Mouse (Mus musculus) midbrain, embryonic 16.5 days (tissue): ENCODE results near the gene Mnt. TPM values are rescaled to one million over a fixed set of nuclear protein-coding genes. Genes with fewer than 3 reads are reported as not detected.

ENCODE experiments used
- ATAC-seq: fragments of 200-750 bp; cut with Nextera tagmentation; 2 replicates; pipeline ENCODE4 v1.8.0; 2017; ENCODE audit warnings: moderate TSS enrichment
- H3K27ac ChIP-seq: fragments of 300-500 bp; sonication (generic); 2 replicates; pipeline ENCODE4 v1.5.1; 2014; ENCODE audit warnings: mild to moderate bottlenecking, low read length, mixed read lengths
- H3K27me3 ChIP-seq: fragments of 300-500 bp; sonication (generic); 2 replicates; pipeline ENCODE4 v1.6.1; 2014; ENCODE audit warnings: low read depth, low read length, mixed read lengths; ENCODE audit not compliant: control insufficient read depth, insufficient read depth
- H3K36me3 ChIP-seq: fragments of 300-500 bp; sonication (generic); 2 replicates; pipeline ENCODE4 v1.6.1; 2014; ENCODE audit warnings: mild to moderate bottlenecking, low read length, moderate library complexity, mixed read lengths; ENCODE audit not compliant: control insufficient read depth, insufficient read depth
- H3K4me1 ChIP-seq: fragments of 300-500 bp; sonication (generic); 2 replicates; pipeline ENCODE4 v1.6.1; 2014; ENCODE audit warnings: mild to moderate bottlenecking, low read length, mixed read lengths; ENCODE audit not compliant: control insufficient read depth, insufficient read depth
- H3K4me2 ChIP-seq: fragments of 300-500 bp; sonication (generic); 2 replicates; pipeline ENCODE4 v1.6.1; 2014; ENCODE audit warnings: mild to moderate bottlenecking, low read length, mixed read lengths
- H3K4me3 ChIP-seq: fragments of 300-500 bp; sonication (generic); 2 replicates; pipeline ENCODE4 v1.5.1; 2014; ENCODE audit warnings: low read depth, mild to moderate bottlenecking, low read length, moderate library complexity, mixed read lengths
- H3K9ac ChIP-seq: fragments of 300-500 bp; sonication (generic); 2 replicates; pipeline ENCODE4 v1.6.1; 2014; ENCODE audit warnings: low read depth, low read length, mixed read lengths
- H3K9me3 ChIP-seq: fragments of 300-500 bp; sonication (generic); replicated peaks from 2 replicates; pipeline ENCODE4 v1.6.1; 2014; ENCODE audit warnings: mild to moderate bottlenecking, low read length, mixed read lengths; ENCODE audit not compliant: control insufficient read depth, poor library complexity, severe bottlenecking
- WGBS: fragments of 180-500 bp; shearing (Covaris S2); extraction: QIAGEN DNeasy Blood & Tissue Kit; methylation state at CpG from one replicate; pipeline ENCODE4 v1.1.7; 2014; 5-methylcytosine and 5-hydroxymethylcytosine counted together
- polyA plus RNA-seq: library from polyadenylated mRNA; unstranded; fragments of >200 nt; fragmentation: Nextera tagmentation; extraction: Ambion mirVana; gene quantifications from 2 replicates; pipeline ENCODE4 v1.2.1, GENCODE M21; 2015

Mnt gene
- polyA plus RNA-seq, 1 experiment from 2014 or later: 7.6 TPM

DNA sequence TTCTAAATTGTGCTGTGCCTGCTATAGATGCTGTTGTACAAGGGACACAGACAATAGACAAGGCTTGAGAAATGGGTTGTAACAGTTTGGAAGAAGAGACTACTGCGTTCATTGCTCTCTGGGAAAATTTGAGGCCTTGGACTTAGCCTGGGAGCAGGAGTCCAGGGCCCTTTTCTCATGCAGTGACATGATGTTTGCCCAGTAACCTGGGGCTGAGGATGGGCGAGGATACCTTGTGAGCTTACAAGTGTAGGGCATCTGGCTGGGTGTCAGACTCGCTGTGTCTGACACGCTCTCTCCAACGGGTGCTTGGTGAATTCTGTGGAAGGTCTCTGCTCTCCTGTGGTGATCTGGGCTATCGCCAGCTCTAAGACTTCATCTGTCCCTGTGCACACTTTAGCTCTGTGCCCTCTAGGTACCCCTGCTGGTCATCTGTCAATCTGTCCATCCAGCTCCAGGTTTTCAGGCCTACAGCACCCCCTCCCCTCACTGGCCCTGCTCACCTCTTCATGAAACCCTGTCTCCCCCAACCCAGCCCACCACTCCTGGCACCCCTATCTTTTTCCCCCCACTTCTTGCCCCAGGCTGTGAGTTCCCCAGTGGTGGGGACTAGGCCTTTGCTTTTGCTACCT, 5.0 kb downstream of the Mnt start:
- Histone ChIP-seq H3K9me3 (no peaks in the 10 kb centered on the region), H3K27me3 (no peaks in the 10 kb centered on the region), H3K27ac (no peak overlapping the region), H3K36me3 (no peaks in the 10 kb centered on the region), H3K4me1 (peaks cover 34% of the 10 kb centered on the region), H3K4me3 (no peak overlapping the region), H3K4me2 (no peak overlapping the region), H3K9ac (no peak overlapping the region)
- ATAC-seq: no peak
- 80% methylated on average over 6 of the region's 6 CpGs for WGBS

- Histone ChIP-seq H3K27me3 (no peaks in the 10 kb centered on the region), H3K9me3 (no peaks in the 10 kb centered on the region), H3K4me2 (no peak overlapping the region), H3K9ac (no peak overlapping the region), H3K27ac (no peak overlapping the region), H3K36me3 (no peaks in the 10 kb centered on the region), H3K4me1 (peaks cover 34% of the 10 kb centered on the region), H3K4me3 (no peak overlapping the region)
- WGBS: 93% methylated on average over 21 of the region's 22 CpGs
- no peak for ATAC-seq
Observed at GRCm38 (mm10) chr11:74836225-74837055, 5.7 kb downstream of the Mnt start.

- no peaks in the 10 kb centered on the region for H3K36me3 ChIP-seq
- ATAC-seq: no peak
- peak overlapping the region; percentile 73 for H3K4me2 ChIP-seq
- no peaks in the 10 kb centered on the region for H3K9me3 ChIP-seq
- H3K4me1 ChIP-seq: peaks cover 34% of the 10 kb centered on the region
- 43% methylated on average over 16 of the region's 16 CpGs for WGBS
- peak overlapping the region; percentile 64 for H3K9ac ChIP-seq
- H3K27me3 ChIP-seq: no peaks in the 10 kb centered on the region
- peak overlapping the region; percentile 50 for H3K4me3 ChIP-seq
- H3K27ac ChIP-seq: peak overlapping the region; percentile 83
Observed at GRCm38 (mm10) chr11:74837056-74837693, 6.5 kb downstream of the Mnt start.

DNA sequence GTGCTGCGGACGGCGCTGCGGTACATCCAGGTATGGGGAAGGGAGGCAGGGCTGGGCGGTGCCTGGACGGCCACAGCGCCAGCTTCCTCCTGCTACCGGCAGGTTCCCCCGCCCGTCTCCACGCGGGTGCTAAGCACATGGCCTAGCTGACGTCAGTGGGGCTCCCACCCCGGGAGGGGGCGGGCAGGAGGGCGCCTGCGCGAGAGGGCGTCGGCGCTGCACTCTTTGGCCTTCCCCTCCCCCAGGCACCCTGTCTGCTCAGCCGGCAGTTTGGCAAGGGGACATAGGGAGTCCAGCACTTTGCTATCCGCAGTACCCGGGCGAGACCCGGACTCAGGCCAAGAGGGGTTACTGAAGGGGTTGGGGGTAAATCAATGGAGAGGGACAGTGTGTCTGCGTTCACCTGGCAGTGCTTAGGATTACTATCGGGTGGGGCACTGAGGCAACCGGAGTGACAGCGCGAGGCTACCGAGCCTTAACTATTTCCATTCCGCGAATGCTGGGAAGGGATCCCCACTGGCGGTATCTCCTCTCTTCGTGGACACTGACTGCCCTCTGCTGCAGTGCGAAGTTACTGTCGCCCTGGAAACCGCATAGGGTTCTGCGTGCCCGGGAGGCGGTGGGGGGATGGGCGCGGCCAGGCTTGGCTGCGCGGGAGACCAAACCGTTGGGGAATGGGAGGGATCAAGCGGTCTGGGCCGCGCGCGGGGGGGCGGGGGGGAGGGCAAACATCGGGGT, 7.1 kb downstream of the Mnt start:
- Histone ChIP-seq H3K27ac (peak overlapping the region; percentile 83), H3K9ac (peak overlapping the region; percentile 64), H3K4me3 (peak overlapping the region; percentile 50), H3K9me3 (no peaks in the 10 kb centered on the region), H3K27me3 (no peaks in the 10 kb centered on the region), H3K4me1 (peaks cover 29% of the 10 kb centered on the region), H3K4me2 (peak overlapping the region; percentile 73), H3K36me3 (peaks cover under 1% of the 10 kb centered on the region; the same call in 1 of the 2 replicates)
- 0% methylated on average over 53 of the region's 54 CpGs for WGBS
- peak; percentile 58 for ATAC-seq

DNA sequence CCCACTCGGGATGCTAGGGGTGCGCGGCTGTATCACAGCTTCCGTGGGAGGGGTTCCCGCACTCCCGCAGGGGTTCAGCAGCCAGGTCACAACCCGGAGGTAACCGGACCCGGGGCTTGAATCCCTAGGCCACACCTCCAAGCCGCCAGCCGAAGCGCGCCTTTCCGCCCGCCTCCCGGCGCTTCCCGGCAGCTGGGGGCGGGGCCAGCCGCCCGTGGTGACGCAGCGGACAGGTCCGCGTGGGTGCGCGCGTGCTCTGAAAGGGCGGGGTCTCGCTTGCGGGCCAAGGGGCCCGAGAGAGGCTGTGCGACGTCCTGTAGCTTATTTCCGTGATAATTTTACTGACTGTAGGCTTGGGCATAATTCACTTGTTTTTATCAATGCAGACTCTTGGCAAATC, 7.7 kb downstream of the Mnt start:
- peak; percentile 62 for ATAC-seq
- H3K4me1 ChIP-seq: peaks cover 23% of the 10 kb centered on the region
- under 1% methylated on average over 33 of the region's 35 CpGs for WGBS

DNA sequence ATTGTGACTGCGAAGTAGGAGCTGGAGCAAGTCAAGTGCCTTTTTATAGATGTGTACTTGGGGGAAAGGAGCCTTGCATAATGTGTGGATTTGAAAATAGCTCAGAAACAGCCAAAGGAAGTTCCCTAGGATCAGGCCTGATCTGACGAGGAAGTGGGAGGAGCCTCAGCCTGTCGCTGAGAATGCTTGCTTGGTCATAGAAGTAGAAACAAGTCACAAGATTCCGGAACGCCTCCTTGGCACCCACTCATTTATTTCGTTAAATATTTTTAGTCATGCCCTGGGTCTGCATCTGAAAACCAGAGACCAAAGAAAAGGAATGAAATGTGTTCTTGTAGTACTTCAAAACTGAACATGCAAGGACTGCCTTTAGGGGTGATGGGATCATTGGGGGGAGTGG, 8.3 kb downstream of the Mnt start:
- no peak for ATAC-seq
- H3K27me3 ChIP-seq: no peaks in the 10 kb centered on the region
- peak overlapping the region; percentile 73 for H3K4me2 ChIP-seq
- H3K36me3 ChIP-seq: peaks cover 10% of the 10 kb centered on the region; the same call in 1 of the 2 replicates
- H3K4me1 ChIP-seq: peaks cover 18% of the 10 kb centered on the region
- H3K4me3 ChIP-seq: peak overlapping the region; percentile 50; the same call in 1 of the 2 replicates
- no peaks in the 10 kb centered on the region for H3K9me3 ChIP-seq
- 50% methylated on average over 6 of the region's 6 CpGs for WGBS
- H3K9ac ChIP-seq: no peak overlapping the region
- H3K27ac ChIP-seq: peak overlapping the region; percentile 83

More for the DNA sequence above, 7.7 kb downstream of the Mnt start:
- Histone ChIP-seq H3K9me3 (no peaks in the 10 kb centered on the region), H3K27ac (peak overlapping the region; percentile 83), H3K4me2 (peak overlapping the region; percentile 73), H3K4me3 (peak overlapping the region; percentile 50), H3K27me3 (no peaks in the 10 kb centered on the region), H3K36me3 (peaks cover 5% of the 10 kb centered on the region; the same call in 1 of the 2 replicates), H3K9ac (peak overlapping the region; percentile 64)

DNA sequence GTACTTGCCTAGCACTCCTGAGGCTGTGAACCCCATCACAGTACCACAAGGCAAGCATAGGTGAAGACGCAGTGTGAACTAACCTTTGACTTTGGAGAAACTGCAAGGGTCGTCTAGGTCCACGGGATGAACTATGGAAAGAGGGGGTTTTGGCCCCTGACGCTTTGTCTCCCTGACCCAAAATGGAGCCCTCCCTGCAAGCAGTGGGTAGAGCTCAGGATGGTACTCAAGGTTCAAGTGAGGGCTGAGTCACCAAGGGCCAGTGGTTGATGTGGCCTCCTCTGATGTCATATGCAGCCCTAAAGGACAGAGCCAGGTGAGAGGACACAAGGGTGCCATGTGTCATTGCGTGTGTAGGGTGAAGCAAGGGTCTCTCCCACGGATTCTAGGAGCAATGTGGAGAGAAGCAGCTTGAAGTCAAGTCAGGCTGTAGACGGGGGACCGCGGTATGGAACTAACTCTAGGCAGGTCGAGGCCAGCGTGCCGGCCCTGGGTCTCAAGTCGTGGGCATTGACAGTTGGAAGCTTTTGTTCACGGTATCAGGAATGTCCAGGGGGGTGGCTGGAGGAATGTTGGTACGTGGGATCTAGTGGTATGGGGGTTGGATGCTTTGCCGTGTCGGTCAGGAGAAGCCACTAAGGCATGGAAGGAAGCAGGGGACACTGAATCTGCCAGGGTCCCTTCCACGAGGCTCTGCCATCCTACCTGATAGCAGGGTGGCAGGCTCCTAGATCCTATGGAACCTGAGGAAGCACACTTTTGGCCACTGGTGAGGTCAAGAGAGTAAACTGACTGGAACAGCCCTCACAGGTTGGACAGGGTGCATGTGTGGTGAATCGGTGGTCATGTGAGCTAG, 9.4 kb downstream of the Mnt start:
- no peak for ATAC-seq
- H3K4me3 ChIP-seq: no peak overlapping the region
- H3K4me1 ChIP-seq: peaks cover 14% of the 10 kb centered on the region
- no peak overlapping the region for H3K4me2 ChIP-seq
- no peaks in the 10 kb centered on the region for H3K9me3 ChIP-seq
- peaks cover 16% of the 10 kb centered on the region; the same call in 1 of the 2 replicates for H3K36me3 ChIP-seq
- H3K9ac ChIP-seq: no peak overlapping the region
- H3K27me3 ChIP-seq: no peaks in the 10 kb centered on the region
- H3K27ac ChIP-seq: no peak overlapping the region
- 94% methylated on average over 19 of the region's 19 CpGs for WGBS

DNA sequence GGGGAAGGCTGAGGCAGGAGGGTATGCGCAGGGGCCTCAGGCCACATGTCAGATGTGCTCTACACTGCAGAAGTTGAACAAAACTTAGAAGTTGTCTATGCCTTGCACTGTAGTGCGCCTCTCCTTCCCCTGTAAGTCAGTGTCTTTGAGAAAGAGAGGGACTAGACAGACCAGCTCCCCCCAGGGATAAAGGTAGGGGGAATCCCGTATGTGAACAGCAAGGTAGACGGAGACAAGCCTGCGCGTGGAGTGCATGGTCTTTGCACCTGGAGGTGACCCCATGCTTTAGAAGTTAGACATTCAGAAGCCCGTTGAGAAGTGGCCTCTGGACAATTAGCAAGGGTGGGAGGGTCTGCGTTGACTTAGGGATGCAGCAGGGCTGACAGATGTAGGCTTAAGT, 10.0 kb downstream of the Mnt start:
- 90% methylated on average over 8 of the region's 8 CpGs for WGBS
- peaks cover 18% of the 10 kb centered on the region; the same call in 1 of the 2 replicates for H3K36me3 ChIP-seq
- H3K4me1 ChIP-seq: peaks cover 14% of the 10 kb centered on the region
- H3K4me3 ChIP-seq: no peak overlapping the region
- H3K27me3 ChIP-seq: no peaks in the 10 kb centered on the region
- H3K9me3 ChIP-seq: 0 out of 2 replicates have a peak, but pooled peaks cover 3% of the 10 kb centered on the region
- no peak for ATAC-seq
- H3K27ac ChIP-seq: no peak overlapping the region
- no peak overlapping the region for H3K4me2 ChIP-seq
- H3K9ac ChIP-seq: no peak overlapping the region
